Mouse (Mus musculus) stomach, postnatal 0 days (tissue): ENCODE data around the gene Slco3a1.

ENCODE experiments used
- CTCF ChIP-seq: IDR thresholded peaks from 2 replicates; pipeline ENCODE4 v1.5.1; 2016; ENCODE audit warnings: antibody characterized with exemption, low read depth, mild to moderate bottlenecking, moderate library complexity
- EP300 ChIP-seq: optimal IDR thresholded peaks from 2 replicates; pipeline ENCODE3; 2016; ENCODE audit warnings: antibody characterized with exemption

GRCm38 (mm10) chr7:74422731-74423130, 131.8 kb downstream of the Slco3a1 start:
- no peak for TF ChIP-seq CTCF
- TF ChIP-seq EP300: no peak
